In the genomic region with DNA sequence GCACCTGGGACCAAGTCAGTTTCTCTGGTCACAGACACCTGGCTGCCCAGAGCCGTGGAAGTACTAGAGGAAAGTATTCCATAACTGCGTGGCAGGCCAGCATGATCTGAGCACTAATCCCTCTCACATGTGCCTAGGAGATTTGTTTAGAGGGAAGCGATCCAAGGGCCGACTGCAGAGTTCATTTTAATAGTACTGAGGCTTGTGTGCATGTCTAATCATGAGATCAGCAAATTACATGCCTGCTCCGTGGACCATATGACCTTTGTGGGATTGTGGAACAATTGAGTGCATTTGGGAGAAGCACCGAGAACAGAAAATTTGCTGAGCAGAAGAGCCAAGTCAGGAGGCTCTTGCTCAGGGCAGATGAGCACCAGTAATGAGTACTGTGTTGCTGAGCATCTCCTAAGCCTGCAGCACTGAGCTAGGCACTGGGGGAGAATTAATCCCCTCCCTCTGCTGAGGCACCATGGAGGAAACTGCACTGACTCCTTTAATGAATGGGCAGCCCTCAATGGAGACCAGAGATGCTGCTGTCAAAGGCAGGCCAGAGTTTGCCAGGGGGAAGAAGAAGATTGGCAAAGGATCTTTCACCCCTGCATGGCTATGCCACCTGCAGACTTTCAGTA, we compare ENCODE assay signal across 21 mouse cellular contexts.
DNase-seq lines count a peak whose midpoint lies in the region; ATAC-seq and TF ChIP-seq lines count a peak whose summit lies in the region.
"Had no signal": no experiment of that assay in that cellular context is flagged by ENCODE, and none has a peak within 500 bp of the region (broad histone marks: within the 10 kb centered on the region; RNA-seq: fewer than 3 reads in every experiment).

No protein-coding gene starts in this region.

- no peak overlapping the region for H3K4me3 ChIP-seq in midbrain, embryonic 12.5 days
- no peak overlapping the region for H3K4me3 ChIP-seq in midbrain, embryonic 11.5 days (ENCODE audit: low read depth, low read length)
- H3K4me3 ChIP-seq in embryonic facial prominence, embryonic 15.5 days (replicated peaks) = no peak overlapping the region
- no peak overlapping the region for H3K4me3 ChIP-seq in lung, adult 2 months (replicated peaks; ENCODE audit: extremely low read depth, low read depth, low read length)
- H3K4me3 ChIP-seq: layer of hippocampus, adult 2 months; limb, embryonic 15.5 days; liver, embryonic 15.5 days; neural tube, embryonic 13.5 days had no signal

- H3K9ac ChIP-seq in midbrain, embryonic 12.5 days (replicated peaks) = no peak overlapping the region
- no peak overlapping the region for H3K9ac ChIP-seq in midbrain, embryonic 11.5 days (ENCODE audit: low read length)
- no peak overlapping the region for H3K9ac ChIP-seq in embryonic facial prominence, embryonic 15.5 days
- H3K9ac ChIP-seq: limb, embryonic 15.5 days; liver, embryonic 15.5 days; neural tube, embryonic 13.5 days had no signal

- no peak for TF ChIP-seq POLR2A in lung, adult 2 months (IDR thresholded peaks at IDR 0.05; ENCODE audit: borderline replicate concordance, extremely low read depth, low read depth, low read length)

- WGBS in midbrain, embryonic 12.5 days = 36% methylated on average over 6 of the region's 6 CpGs
- WGBS in midbrain, embryonic 11.5 days = 53% methylated on average over 6 of the region's 6 CpGs
- WGBS in embryonic facial prominence, embryonic 15.5 days = 19% methylated on average over 6 of the region's 6 CpGs
- WGBS in lung, adult 2 months = 62% methylated on average over 6 of the region's 6 CpGs

- peak; percentile 15 for DNase-seq in gastrocnemius, postnatal 25 days
- no peak for DNase-seq in gastrocnemius, adult 18-20 months (ENCODE audit: low spot score)
- DNase-seq in midbrain, embryonic 11.5 days (ENCODE audit: low spot score, missing footprints) = no peak
- DNase-seq in skeletal muscle tissue, adult 2 months (ENCODE audit: low read depth, low spot score) = peak; percentile 27
- no peak for DNase-seq in lung, adult 2 months
- DNase-seq: cerebellum, adult 9-11 months; heart, postnatal 10 days; kidney, adult 2 months; kidney, postnatal 10 days; layer of hippocampus, postnatal 36 days; right cerebral cortex, postnatal 25 days had no signal

- no peaks in the 10 kb centered on the region for H3K9me3 ChIP-seq in midbrain, embryonic 12.5 days
- no peaks in the 10 kb centered on the region for H3K9me3 ChIP-seq in midbrain, embryonic 11.5 days (ENCODE audit: control insufficient read depth, low read length)
- H3K9me3 ChIP-seq in embryonic facial prominence, embryonic 15.5 days (replicated peaks) = no peaks in the 10 kb centered on the region
- H3K9me3 ChIP-seq: limb, embryonic 15.5 days; liver, embryonic 15.5 days; neural tube, embryonic 13.5 days had no signal

- H3K27ac ChIP-seq in midbrain, embryonic 12.5 days (replicated peaks) = no peak overlapping the region
- H3K27ac ChIP-seq in midbrain, embryonic 11.5 days (ENCODE audit: low read depth, low read length) = no peak overlapping the region
- peak overlapping the region; percentile 36; the same call in 1 of the 2 replicates for H3K27ac ChIP-seq in embryonic facial prominence, embryonic 15.5 days (replicated peaks)
- H3K27ac ChIP-seq: layer of hippocampus, adult 2 months; limb, embryonic 15.5 days; liver, embryonic 15.5 days; neural tube, embryonic 13.5 days; stomach, postnatal 0 days had no signal

- H3K4me1 ChIP-seq in midbrain, embryonic 12.5 days = peaks cover 6% of the 10 kb centered on the region; the same call in 1 of the 2 replicates
- 0 out of 2 replicates have a peak, but pooled peaks cover 4% of the 10 kb centered on the region for H3K4me1 ChIP-seq in midbrain, embryonic 11.5 days (ENCODE audit: control insufficient read depth, insufficient read depth, low read length)
- H3K4me1 ChIP-seq in embryonic facial prominence, embryonic 15.5 days = peaks cover 8% of the 10 kb centered on the region; the same call in 1 of the 2 replicates
- H3K4me1 ChIP-seq in lung, adult 2 months (ENCODE audit: control insufficient read depth, insufficient read depth, low read length) = no peaks in the 10 kb centered on the region
- H3K4me1 ChIP-seq: liver, embryonic 15.5 days; neural tube, embryonic 13.5 days had no signal

- no peaks in the 10 kb centered on the region for H3K27me3 ChIP-seq in midbrain, embryonic 12.5 days
- H3K27me3 ChIP-seq in midbrain, embryonic 11.5 days (ENCODE audit: control insufficient read depth, insufficient read depth, low read length) = no peaks in the 10 kb centered on the region
- H3K27me3 ChIP-seq in embryonic facial prominence, embryonic 15.5 days = no peaks in the 10 kb centered on the region
- H3K27me3 ChIP-seq: limb, embryonic 15.5 days; liver, embryonic 15.5 days; neural tube, embryonic 13.5 days had no signal

- peak; percentile 27; the same call in 1 of the 2 replicates for ATAC-seq in midbrain, embryonic 12.5 days (ENCODE audit: low FRiP score, low read depth)
- no peak for ATAC-seq in midbrain, embryonic 11.5 days (ENCODE audit: low FRiP score)
- ATAC-seq in embryonic facial prominence, embryonic 15.5 days (ENCODE audit: insufficient number of reproducible peaks, low FRiP score, low TSS enrichment, low read depth) = no peak
- ATAC-seq: inflammation-experienced regulatory T-cells, adult 6 months; lung, postnatal 0 days had no signal

- no peak for TF ChIP-seq CTCF in lung, adult 2 months (IDR thresholded peaks at IDR 0.05; ENCODE audit: insufficient read depth, low read length)

- no peaks in the 10 kb centered on the region for H3K36me3 ChIP-seq in midbrain, embryonic 12.5 days
- H3K36me3 ChIP-seq in midbrain, embryonic 11.5 days (ENCODE audit: control insufficient read depth, insufficient read depth, low read length) = no peaks in the 10 kb centered on the region
- H3K36me3 ChIP-seq in embryonic facial prominence, embryonic 15.5 days = no peaks in the 10 kb centered on the region
- H3K36me3 ChIP-seq: limb, embryonic 15.5 days; liver, embryonic 15.5 days; neural tube, embryonic 13.5 days had no signal

- no peak overlapping the region for H3K4me2 ChIP-seq in midbrain, embryonic 12.5 days (replicated peaks)
- no peak overlapping the region for H3K4me2 ChIP-seq in midbrain, embryonic 11.5 days
- H3K4me2 ChIP-seq in embryonic facial prominence, embryonic 15.5 days (replicated peaks) = no peak overlapping the region
- H3K4me2 ChIP-seq: heart, embryonic 11.5 days; limb, embryonic 15.5 days; liver, embryonic 15.5 days; neural tube, embryonic 13.5 days had no signal

Comparison
In these comparisons a context has a peak if more than half of its experiments do, and no peak if none do; other contexts are left out.
1. DNase-seq: peak in gastrocnemius, postnatal 25 days (single experiment) and skeletal muscle tissue, adult 2 months (single experiment); none in gastrocnemius, adult 18-20 months (single experiment), midbrain, embryonic 11.5 days (single experiment) and lung, adult 2 months (single experiment).